Mouse (Mus musculus) MEL (cell line): ENCODE measurements around the gene Snd1. TPM values are rescaled to one million over a fixed set of nuclear protein-coding genes. Genes with fewer than 3 reads are reported as not detected.

Experiments
- DNase-seq: peaks from one replicate; pipeline ENCODE4 v3.0.0; 2011; ENCODE audit warnings: low read depth, low spot score
- H3K27ac ChIP-seq: 2 replicates; pipeline ENCODE4 v1.5.1; 2012; ENCODE audit warnings: low read depth, mild to moderate bottlenecking, control low read depth, low read length, moderate library complexity; ENCODE audit not compliant: control insufficient read depth
- H3K27me3 ChIP-seq, 2 experiments: fragments of 150-350 bp in 1 of 2; sonication (generic) in 1 of 2; 2 replicates each; pipeline ENCODE4 v1.6.1; 2012; ENCODE audit warnings: low read length in 2 of 2, mild to moderate bottlenecking in 2 of 2, improper control_type of control experiment in 1 of 2, moderate library complexity in 1 of 2; ENCODE audit not compliant: insufficient read depth in 2 of 2, control insufficient read depth in 1 of 2
- H3K36me3 ChIP-seq, 2 experiments: 2 replicates each; pipeline ENCODE4 v1.6.1; 2012 to 2014; ENCODE audit warnings: low read length in 2 of 2, improper control_type of control experiment in 1 of 2, inconsistent platforms in 1 of 2, mild to moderate bottlenecking in 1 of 2; ENCODE audit not compliant: insufficient read depth in 2 of 2, control insufficient read depth in 1 of 2
- H3K4me1 ChIP-seq, 2 experiments: fragments of 150-350 bp in 1 of 2; sonication (generic) in 1 of 2; 2 replicates each; pipeline ENCODE4 v1.6.1; 2012; ENCODE audit warnings: low read length in 2 of 2, improper control_type of control experiment in 1 of 2, mild to moderate bottlenecking in 1 of 2; ENCODE audit not compliant: insufficient read depth in 2 of 2, control insufficient read depth in 1 of 2
- H3K4me3 ChIP-seq, 2 experiments: fragments of 150-350 bp in 1 of 2; sonication (generic) in 1 of 2; 2 replicates each; pipeline ENCODE4 v1.5.1; 2012; ENCODE audit warnings: low read depth in 2 of 2, low read length in 2 of 2, mild to moderate bottlenecking in 2 of 2, moderate library complexity in 2 of 2, control low read depth in 1 of 2, improper control_type of control experiment in 1 of 2; ENCODE audit not compliant: control insufficient read depth in 1 of 2, insufficient read depth in 1 of 2
- H3K79me2 ChIP-seq: 2 replicates; pipeline ENCODE4 v1.6.1; 2012; ENCODE audit warnings: mild to moderate bottlenecking, low read length, moderate library complexity; ENCODE audit not compliant: control insufficient read depth, poor library complexity, insufficient read depth
- H3K9ac ChIP-seq: 2 replicates; pipeline ENCODE4 v1.6.1; 2012; ENCODE audit warnings: low read depth, mild to moderate bottlenecking, control low read depth, low read length, moderate library complexity; ENCODE audit not compliant: control insufficient read depth, poor library complexity, severe bottlenecking
- H3K9me3 ChIP-seq: fragments of 150-350 bp; sonication (generic); replicated peaks from 2 replicates; pipeline ENCODE4 v1.6.1; 2012; ENCODE audit warnings: mild to moderate bottlenecking, low read length, improper control_type of control experiment, moderate library complexity; ENCODE audit not compliant: insufficient read depth
- CHD1 ChIP-seq: IDR thresholded peaks from 2 replicates; pipeline ENCODE4 v1.6.1; 2012; ENCODE audit warnings: low read depth, mild to moderate bottlenecking, inconsistent platforms, low read length, improper control_type of control experiment
- E2F4 ChIP-seq: IDR thresholded peaks from 2 replicates; pipeline ENCODE4 v1.6.1; 2011; ENCODE audit warnings: low read depth, low read length, improper control_type of control experiment, borderline replicate concordance
- ELF1 ChIP-seq: IDR thresholded peaks from 2 replicates; pipeline ENCODE4 v1.6.1; 2014; ENCODE audit warnings: low read depth, mild to moderate bottlenecking, inconsistent platforms, low read length, improper control_type of control experiment, moderate library complexity
- EP300 ChIP-seq, 2 experiments: IDR thresholded peaks; 2 replicates each; pipeline ENCODE4 v1.6.1; 2011; ENCODE audit warnings: improper control_type of control experiment in 2 of 2, low read length in 2 of 2, low read depth in 1 of 2, mild to moderate bottlenecking in 1 of 2
- GATA1 ChIP-seq: IDR thresholded peaks from 2 replicates; pipeline ENCODE4 v1.6.1; 2011; ENCODE audit warnings: low read depth, low read length, improper control_type of control experiment
- HCFC1 ChIP-seq: IDR thresholded peaks from 2 replicates; pipeline ENCODE4 v1.6.1; 2012; ENCODE audit warnings: low read depth, mild to moderate bottlenecking, inconsistent platforms, low read length, improper control_type of control experiment, moderate library complexity
- JUND ChIP-seq: IDR thresholded peaks from 2 replicates; pipeline ENCODE4 v1.6.1; 2011; ENCODE audit warnings: low read depth, mild to moderate bottlenecking, improper control_type of control experiment, low read length
- KAT2A ChIP-seq: conservative IDR thresholded peaks from 2 replicates; pipeline ENCODE4 v1.6.1; 2012; ENCODE audit warnings: low read depth, low read length, improper control_type of control experiment, inconsistent platforms
- MAFK ChIP-seq: IDR thresholded peaks from 2 replicates; pipeline ENCODE4 v1.6.1; 2011; ENCODE audit warnings: low read depth, mild to moderate bottlenecking, low read length, improper control_type of control experiment, borderline replicate concordance
- MAZ ChIP-seq: IDR thresholded peaks from 2 replicates; pipeline ENCODE4 v1.6.1; 2012; ENCODE audit warnings: low read depth, mild to moderate bottlenecking, inconsistent platforms, low read length, improper control_type of control experiment
- MXI1 ChIP-seq: IDR thresholded peaks from 2 replicates; pipeline ENCODE4 v1.6.1; 2011; ENCODE audit warnings: mild to moderate bottlenecking, low read depth, low read length, improper control_type of control experiment
- MYC ChIP-seq: IDR thresholded peaks from 2 replicates; pipeline ENCODE4 v1.6.1; 2011; ENCODE audit warnings: low read depth, mild to moderate bottlenecking, low read length, improper control_type of control experiment, moderate library complexity
- NELFE ChIP-seq: IDR thresholded peaks from 2 replicates; pipeline ENCODE4 v1.6.1; 2011; ENCODE audit warnings: low read depth, low read length, improper control_type of control experiment
- NRF1 ChIP-seq: IDR thresholded peaks from 2 replicates; pipeline ENCODE4 v1.6.1; 2014; ENCODE audit warnings: low read depth, mild to moderate bottlenecking, inconsistent platforms, low read length, improper control_type of control experiment, moderate library complexity; ENCODE audit not compliant: poor library complexity, insufficient read depth, severe bottlenecking
- POLR2A ChIP-seq, 2 experiments: IDR thresholded peaks; 2 replicates each; pipeline ENCODE4 v1.6.1; 2011 to 2012; ENCODE audit warnings: low read length in 2 of 2, mild to moderate bottlenecking in 2 of 2, control low read depth in 1 of 2, improper control_type of control experiment in 1 of 2, low read depth in 1 of 2, moderate library complexity in 1 of 2; ENCODE audit not compliant: control insufficient read depth in 1 of 2, insufficient read depth in 1 of 2, poor library complexity in 1 of 2
- POLR2AphosphoS2 ChIP-seq: IDR thresholded peaks from 2 replicates; pipeline ENCODE4 v1.6.1; 2011; ENCODE audit warnings: low read length, improper control_type of control experiment
- POLR2AphosphoS5 ChIP-seq: IDR thresholded peaks from 2 replicates; pipeline ENCODE4 v1.6.1; 2012; ENCODE audit warnings: low read depth, borderline replicate concordance, mild to moderate bottlenecking, inconsistent platforms, low read length, moderate library complexity, mixed read lengths
- RAD21 ChIP-seq: IDR thresholded peaks from 2 replicates; pipeline ENCODE4 v1.6.1; 2011; ENCODE audit warnings: mild to moderate bottlenecking, low read depth, low read length, improper control_type of control experiment
- SIN3A ChIP-seq: IDR thresholded peaks from 2 replicates; pipeline ENCODE4 v1.6.1; 2012; ENCODE audit warnings: low read length, improper control_type of control experiment, inconsistent platforms
- SMC3 ChIP-seq: IDR thresholded peaks from 2 replicates; pipeline ENCODE4 v1.6.1; 2011; ENCODE audit warnings: low read depth, low read length, improper control_type of control experiment
- TAL1 ChIP-seq: IDR thresholded peaks from 2 replicates; pipeline ENCODE4 v1.6.1; 2012; ENCODE audit warnings: mild to moderate bottlenecking, inconsistent platforms, low read length, moderate library complexity, mixed read lengths
- TBP ChIP-seq: IDR thresholded peaks from 2 replicates; pipeline ENCODE4 v1.8.0; 2011; ENCODE audit warnings: low read depth, low read length, improper control_type of control experiment
- USF1 ChIP-seq: IDR thresholded peaks from 2 replicates; pipeline ENCODE4 v1.6.1; 2014; ENCODE audit warnings: low read depth, mild to moderate bottlenecking, inconsistent platforms, low read length, improper control_type of control experiment, moderate library complexity
- USF2 ChIP-seq, 2 experiments: IDR thresholded peaks; 2 replicates each; pipeline ENCODE4 v1.6.1; 2011 to 2012; ENCODE audit warnings: improper control_type of control experiment in 2 of 2, low read length in 2 of 2, borderline replicate concordance in 1 of 2, inconsistent platforms in 1 of 2, low read depth in 1 of 2, mild to moderate bottlenecking in 1 of 2; ENCODE audit not compliant: insufficient read depth in 1 of 2
- ZNF384 ChIP-seq: IDR thresholded peaks from 2 replicates; pipeline ENCODE4 v1.6.1; 2012; ENCODE audit warnings: low read depth, mild to moderate bottlenecking, inconsistent platforms, low read length, improper control_type of control experiment
- polyA plus RNA-seq, 2 experiments: library from polyadenylated mRNA; stranded (reverse) in 1 of 2; unstranded in 1 of 2; fragments of >175 nt in 1 of 2; fragments of >200 nt in 1 of 2; gene quantifications; 2 replicates each; pipeline versions ENCODE4 v1.2.1 to v1.2.4; 2012; ENCODE audit warnings: low replicate concordance in 2 of 2, low read depth in 1 of 2; ENCODE audit not compliant: insufficient read length in 2 of 2, insufficient read depth in 1 of 2, missing spikeins in 1 of 2
- total RNA-seq: library from RNA; depleted of rRNA; stranded (reverse); fragments of 300-350 nt; gene quantifications from 2 replicates; pipeline ENCODE4 v1.2.3, GENCODE M21; 2012

The Snd1 gene
- total and polyA plus RNA-seq, 3 experiments: 192 to 280 TPM; not detected in 1

DNA sequence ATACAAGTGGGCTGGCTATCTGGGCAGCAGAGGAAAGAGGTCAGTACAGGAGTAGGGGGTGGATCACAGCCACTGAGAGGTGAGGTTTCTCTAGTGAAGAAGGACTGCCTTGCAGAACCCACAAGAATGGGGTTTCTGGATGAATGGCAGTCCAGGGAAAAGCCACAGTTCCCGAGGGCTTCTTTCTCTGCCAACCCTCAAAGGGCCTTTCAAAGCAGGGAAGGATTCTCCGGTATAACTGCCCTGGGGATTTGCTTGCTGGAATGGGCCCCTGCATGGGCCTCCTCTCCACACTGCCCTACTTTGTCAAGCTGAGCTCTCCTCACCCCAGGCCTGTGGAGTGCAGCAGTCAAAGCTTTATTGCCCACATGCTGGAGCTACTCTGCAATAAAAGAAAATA lies 378.7 kb downstream of the Snd1 start:
- no peak for DNase-seq
- H3K4me3 ChIP-seq: no peak overlapping the region
- H3K4me1 ChIP-seq: peaks cover 15 to 20% of the 10 kb centered on the region in 2 experiments
- no peak overlapping the region for H3K9ac ChIP-seq
- no peak overlapping the region for H3K27ac ChIP-seq
- H3K36me3 ChIP-seq: peaks cover 4 to 26% of the 10 kb centered on the region in 2 experiments
- no peaks in the 10 kb centered on the region for H3K27me3 ChIP-seq
- H3K9me3 ChIP-seq: no peaks in the 10 kb centered on the region
- H3K79me2 ChIP-seq: no peaks in the 10 kb centered on the region
- TF ChIP-seq ELF1: no peak
- TF ChIP-seq USF2 (IDR thresholded peaks at IDR 0.05; ENCODE audit: borderline replicate concordance in 1 of 2, insufficient read depth in 1 of 2, low read depth in 1 of 2, low read length in 2 of 2): no peak
- TF ChIP-seq KAT2A: no peak
- no peak for TF ChIP-seq MAFK
- TF ChIP-seq POLR2AphosphoS5: no peak
- TF ChIP-seq NELFE: no peak
- no peak for TF ChIP-seq POLR2A (IDR thresholded peaks at IDR 0.05; ENCODE audit: control insufficient read depth in 1 of 2, insufficient read depth in 1 of 2, low read depth in 1 of 2, low read length in 2 of 2, poor library complexity in 1 of 2)
- no peak for TF ChIP-seq POLR2AphosphoS2
- no peak for TF ChIP-seq RAD21
- no peak for TF ChIP-seq NRF1
- TF ChIP-seq SMC3: no peak

DNA sequence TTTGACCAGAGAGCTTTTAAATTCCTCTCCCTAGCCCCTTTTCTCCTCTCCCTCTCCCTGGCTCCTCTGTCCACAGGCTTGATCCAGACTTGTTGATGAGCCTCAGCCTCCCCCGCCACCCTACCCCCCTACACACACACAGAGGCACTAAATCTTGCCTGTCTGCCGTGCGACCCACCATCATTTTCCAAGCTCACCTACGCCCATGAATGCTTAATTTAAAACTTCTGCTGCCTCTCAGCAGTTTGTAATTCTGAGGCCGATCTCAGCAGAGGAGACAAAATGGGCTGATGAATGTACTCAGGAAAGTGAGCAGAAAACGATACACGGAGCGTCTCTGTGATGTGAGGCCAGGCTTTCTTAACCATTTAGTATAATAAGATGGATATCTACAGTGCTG lies 379.7 kb downstream of the Snd1 start:
- Histone ChIP-seq H3K4me3 (no peak overlapping the region), H3K79me2 (no peaks in the 10 kb centered on the region), H3K9me3 (no peaks in the 10 kb centered on the region), H3K36me3 (peaks cover 7 to 26% of the 10 kb centered on the region in 2 experiments), H3K9ac (no peak overlapping the region), H3K27ac (no peak overlapping the region), H3K27me3 (no peaks in the 10 kb centered on the region), H3K4me1 (peaks cover 15 to 20% of the 10 kb centered on the region in 2 experiments)
- no peak for TF ChIP-seq E2F4
- TF ChIP-seq POLR2A (IDR thresholded peaks at IDR 0.05; ENCODE audit: control insufficient read depth in 1 of 2, insufficient read depth in 1 of 2, low read depth in 1 of 2, low read length in 2 of 2, poor library complexity in 1 of 2): no peak
- no peak for DNase-seq

DNA sequence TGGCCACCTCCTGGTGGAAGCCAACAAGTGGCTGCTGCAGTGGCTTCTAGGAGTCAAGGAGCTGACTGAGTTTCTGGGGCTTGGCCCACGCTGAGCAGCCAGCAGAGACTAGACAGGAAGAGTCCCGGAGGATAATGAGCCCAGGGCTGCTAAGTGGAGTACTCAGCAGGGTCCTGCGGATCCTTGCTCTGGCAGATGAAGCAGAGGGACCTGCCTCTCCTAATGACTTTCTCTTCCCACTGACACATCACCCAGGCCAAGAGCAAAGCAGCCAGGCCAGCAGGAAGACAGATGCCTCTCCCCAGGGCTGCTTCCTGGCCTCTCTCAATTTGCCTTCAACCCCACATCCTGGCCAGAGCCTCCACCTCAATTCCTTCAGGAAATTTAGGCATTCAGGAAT lies 380.5 kb downstream of the Snd1 start:
- Histone ChIP-seq H3K36me3 (peaks cover 7 to 26% of the 10 kb centered on the region in 2 experiments), H3K79me2 (no peaks in the 10 kb centered on the region), H3K4me1 (peaks cover 15 to 20% of the 10 kb centered on the region in 2 experiments), H3K27me3 (no peaks in the 10 kb centered on the region), H3K9ac (no peak overlapping the region), H3K9me3 (no peaks in the 10 kb centered on the region), H3K27ac (no peak overlapping the region), H3K4me3 (no peak overlapping the region)
- DNase-seq: no peak
- TF ChIP-seq SIN3A (no peak), USF1 (no peak), JUND (no peak), E2F4 (no peak), EP300 (IDR thresholded peaks at IDR 0.05; ENCODE audit: low read depth in 1 of 2, low read length in 2 of 2) (no peak), TBP (no peak), MYC (no peak), HCFC1 (no peak), POLR2A (IDR thresholded peaks at IDR 0.05; ENCODE audit: control insufficient read depth in 1 of 2, insufficient read depth in 1 of 2, low read depth in 1 of 2, low read length in 2 of 2, poor library complexity in 1 of 2) (no peak), MXI1 (no peak), SMC3 (no peak), CHD1 (no peak), ZNF384 (no peak), MAZ (no peak), POLR2AphosphoS2 (no peak), GATA1 (no peak), TAL1 (no peak)
